Mouse (Mus musculus) lung, postnatal 0 days (tissue): ENCODE data around the gene Ccdc60. TPM values are rescaled to one million over a fixed set of nuclear protein-coding genes. Genes with fewer than 3 reads are reported as not detected.
A peak's percentile ranks its signal among the peaks of the same experiment; 100 is the strongest.

Source experiments
- ATAC-seq: fragments of 200-750 bp; cut with Nextera tagmentation; 2 replicates; pipeline ENCODE4 v1.8.0; 2017; ENCODE audit warnings: moderate library complexity
- DNase-seq: peaks from one replicate; pipeline ENCODE4 v3.0.0-alpha.2; 2016; ENCODE audit warnings: low spot score
- H3K27ac ChIP-seq: fragments of 300-500 bp; sonication (generic); 2 replicates; pipeline ENCODE4 v1.5.1; 2014; ENCODE audit warnings: antibody characterized with exemption, mild to moderate bottlenecking, low read length, mixed read lengths
- H3K27me3 ChIP-seq: fragments of 300-500 bp; sonication (generic); replicated peaks from 2 replicates; pipeline ENCODE4 v1.6.1; 2014; ENCODE audit warnings: low read length, mixed read lengths; ENCODE audit not compliant: insufficient read depth
- H3K36me3 ChIP-seq: fragments of 300-500 bp; sonication (generic); 2 replicates; pipeline ENCODE4 v1.6.1; 2014; ENCODE audit warnings: low read length, mixed read lengths; ENCODE audit not compliant: insufficient read depth
- H3K4me1 ChIP-seq: fragments of 300-500 bp; sonication (generic); 2 replicates; pipeline ENCODE4 v1.6.1; 2014; ENCODE audit warnings: antibody characterized with exemption, low read depth, low read length, mixed read lengths; ENCODE audit not compliant: insufficient read depth
- H3K4me2 ChIP-seq: fragments of 300-500 bp; sonication (generic); replicated peaks from 2 replicates; pipeline ENCODE4 v1.6.1; 2014; ENCODE audit warnings: low read depth, mild to moderate bottlenecking, low read length, moderate library complexity, mixed read lengths
- H3K4me3 ChIP-seq: fragments of 300-500 bp; sonication (generic); 2 replicates; pipeline ENCODE4 v1.5.1; 2014; ENCODE audit warnings: low read depth, low read length
- H3K9ac ChIP-seq: fragments of 300-500 bp; sonication (generic); replicated peaks from 2 replicates; pipeline ENCODE4 v1.6.1; 2014; ENCODE audit warnings: low read depth, mild to moderate bottlenecking
- H3K9me3 ChIP-seq: fragments of 300-500 bp; sonication (generic); 2 replicates; pipeline ENCODE4 v1.6.1; 2016; ENCODE audit warnings: low read length, mixed read lengths
- CTCF ChIP-seq: IDR thresholded peaks from 2 replicates; pipeline ENCODE4 v1.5.1; 2016; ENCODE audit warnings: antibody characterized with exemption, mild to moderate bottlenecking
- EP300 ChIP-seq: IDR thresholded peaks from 2 replicates; pipeline ENCODE4 v1.6.1; 2016; ENCODE audit warnings: antibody characterized with exemption, mild to moderate bottlenecking, control low read depth
- WGBS: fragments of 180-500 bp; shearing (Covaris S2); extraction: QIAGEN DNeasy Blood & Tissue Kit; methylation state at CpG from one replicate; pipeline ENCODE4 v1.1.7; 2014; 5-methylcytosine and 5-hydroxymethylcytosine counted together
- polyA plus RNA-seq: library from polyadenylated mRNA; unstranded; fragments of >200 nt; fragmentation: Nextera tagmentation; extraction: Ambion mirVana; gene quantifications from 2 replicates; pipeline ENCODE4 v1.2.1, GENCODE M21; 2015

Ccdc60 gene
- polyA plus RNA-seq = 1.3 and 1.5 TPM in 2 replicates

DNA sequence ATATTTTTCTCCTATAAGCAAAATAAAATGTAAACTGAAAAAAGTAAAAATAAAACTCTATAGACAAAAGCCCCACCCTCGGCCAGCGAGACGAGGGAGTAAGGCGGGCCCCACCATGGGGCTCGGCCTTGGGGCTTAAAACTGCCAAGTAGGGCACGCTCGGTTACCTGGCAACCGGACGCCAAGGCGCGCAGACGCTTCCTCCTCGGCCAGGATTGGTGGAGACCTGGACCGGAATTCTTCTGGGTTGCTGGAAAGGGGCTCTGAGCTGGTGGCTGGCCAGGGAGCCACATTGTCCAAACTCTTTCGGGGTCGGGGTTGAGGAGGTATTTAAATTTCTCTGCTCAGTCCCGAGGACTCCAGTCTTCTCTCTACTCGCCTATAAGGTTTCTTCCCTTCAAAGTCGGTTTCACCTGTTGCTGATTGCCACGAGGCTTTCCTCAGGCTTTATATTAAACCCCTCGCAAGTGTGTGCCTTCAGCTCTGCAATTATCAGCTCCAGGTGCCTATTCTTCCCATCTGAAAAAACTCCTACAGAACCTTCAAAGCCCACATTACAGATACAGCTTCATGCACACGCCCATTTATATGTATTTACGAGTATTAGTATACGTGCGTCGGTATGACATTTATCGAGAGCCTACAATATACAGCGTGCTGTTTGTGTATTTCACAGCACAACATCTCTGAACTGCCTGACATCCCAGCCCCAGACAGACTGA lies at the start of gene Ccdc60:
TSS of gene Ccdc60 (minus strand) at position 137 of the 722 bp plus-strand sequence.
- Histone ChIP-seq H3K36me3 (no peaks in the 10 kb centered on the region), H3K4me1 (peaks cover 6% of the 10 kb centered on the region; the same call in 1 of the 2 replicates), H3K4me2 (peak within 1 kb of the TSS; percentile 44), H3K9me3 (no peaks in the 10 kb centered on the region), H3K4me3 (peak within 1 kb of the TSS; percentile 2; the same call in 1 of the 2 replicates), H3K27me3 (no peaks in the 10 kb centered on the region), H3K27ac (0 out of 2 replicates have a peak within 1 kb of the TSS, but pooled peaks have one; percentile 10), H3K9ac (no peak within 1 kb of the TSS)
- peak; percentile 50 for DNase-seq
- WGBS = 6% methylated on average over 28 of the region's 28 CpGs
- TF ChIP-seq CTCF = no peak
- TF ChIP-seq EP300 = no peak
- 0 out of 2 replicates have a peak, but pooled peaks have one; percentile 62 for ATAC-seq

DNA sequence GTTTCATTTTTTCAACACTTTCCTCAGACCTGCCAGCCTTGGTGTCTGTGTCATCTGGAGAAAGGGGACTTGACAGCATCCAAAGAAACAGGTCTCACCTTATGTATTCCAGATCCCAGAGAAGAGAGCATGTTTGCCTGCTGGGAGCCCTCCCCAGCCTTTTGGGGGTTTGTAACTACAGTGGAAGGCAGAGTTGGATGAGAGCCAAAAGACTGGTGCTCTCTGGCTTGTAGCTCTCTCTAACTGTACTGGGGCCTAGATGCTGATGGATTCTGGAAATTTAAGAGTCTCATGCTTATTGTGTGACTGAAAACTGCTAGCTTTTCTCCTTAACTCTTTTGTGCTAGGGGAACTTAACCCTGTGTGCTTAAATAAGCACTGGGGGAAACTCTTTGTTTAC lies 47.4 kb upstream of the Ccdc60 start:
- Histone ChIP-seq H3K9ac (no peak overlapping the region), H3K4me2 (no peak overlapping the region), H3K4me1 (no peaks in the 10 kb centered on the region), H3K4me3 (no peak overlapping the region), H3K27ac (no peak overlapping the region), H3K27me3 (no peaks in the 10 kb centered on the region), H3K9me3 (no peaks in the 10 kb centered on the region), H3K36me3 (no peaks in the 10 kb centered on the region)
- no peak for DNase-seq
- TF ChIP-seq CTCF (no peak), EP300 (no peak)
- ATAC-seq = no peak

DNA sequence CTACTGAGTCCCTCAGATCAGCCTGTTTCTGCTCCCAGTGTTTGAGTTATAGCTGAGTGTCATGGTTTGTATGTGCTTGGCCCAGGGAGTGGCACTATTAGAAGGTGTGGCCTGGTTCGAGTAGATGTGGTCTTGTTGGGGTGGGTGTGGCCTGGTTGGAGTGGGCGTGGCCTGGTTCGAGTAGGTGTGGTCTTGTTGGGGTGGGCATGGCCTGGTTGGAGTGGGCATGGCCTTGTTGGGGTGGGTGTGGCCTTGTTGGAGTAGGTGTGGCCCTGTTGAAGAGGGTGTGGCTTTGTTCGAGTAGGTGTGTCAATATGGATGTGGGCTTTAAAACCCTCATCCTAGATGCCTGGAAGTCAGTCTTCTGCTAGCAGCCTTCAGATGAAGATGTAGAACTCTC lies 40.1 kb upstream of the Ccdc60 start:
- Histone ChIP-seq H3K9me3 (no peaks in the 10 kb centered on the region), H3K27me3 (no peaks in the 10 kb centered on the region; the same call in 1 of the 2 replicates), H3K4me1 (no peaks in the 10 kb centered on the region), H3K27ac (no peak overlapping the region), H3K4me2 (no peak overlapping the region), H3K36me3 (no peaks in the 10 kb centered on the region), H3K9ac (no peak overlapping the region), H3K4me3 (no peak overlapping the region)
- no peak for TF ChIP-seq EP300
- no peak for TF ChIP-seq CTCF
- DNase-seq (no peak), ATAC-seq (no peak)
- 78% methylated on average over 4 of the region's 4 CpGs for WGBS

DNA sequence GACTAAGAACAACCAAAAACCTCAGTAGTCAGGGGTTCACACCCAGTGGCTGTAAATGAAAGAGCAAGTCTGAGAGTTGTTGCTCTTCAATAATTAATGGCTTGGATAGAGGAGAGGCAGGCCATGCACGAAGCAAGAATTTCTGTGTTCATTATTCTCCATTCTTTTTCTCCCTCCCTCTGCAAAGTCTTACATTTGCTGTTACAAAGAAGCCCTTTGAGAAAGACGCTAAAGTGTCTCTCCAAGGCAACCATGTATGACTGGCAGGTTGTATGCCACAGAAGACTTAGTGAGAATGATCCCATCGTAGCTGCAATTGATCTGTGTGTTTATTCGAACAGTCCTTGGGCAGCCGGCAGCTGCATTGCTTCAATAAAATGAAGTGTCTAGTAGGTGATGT lies 34.6 kb upstream of the Ccdc60 start:
- no peak overlapping the region for H3K27ac ChIP-seq
- H3K9me3 ChIP-seq = no peaks in the 10 kb centered on the region
- H3K4me1 ChIP-seq = no peaks in the 10 kb centered on the region
- no peak overlapping the region for H3K9ac ChIP-seq
- DNase-seq (no peak), ATAC-seq (no peak)
- no peak overlapping the region for H3K4me2 ChIP-seq
- H3K4me3 ChIP-seq = no peak overlapping the region
- no peak for TF ChIP-seq CTCF
- no peak for TF ChIP-seq EP300
- no peaks in the 10 kb centered on the region for H3K36me3 ChIP-seq
- WGBS = 34% methylated on average over 5 of the region's 5 CpGs
- H3K27me3 ChIP-seq = no peaks in the 10 kb centered on the region; the same call in 1 of the 2 replicates

DNA sequence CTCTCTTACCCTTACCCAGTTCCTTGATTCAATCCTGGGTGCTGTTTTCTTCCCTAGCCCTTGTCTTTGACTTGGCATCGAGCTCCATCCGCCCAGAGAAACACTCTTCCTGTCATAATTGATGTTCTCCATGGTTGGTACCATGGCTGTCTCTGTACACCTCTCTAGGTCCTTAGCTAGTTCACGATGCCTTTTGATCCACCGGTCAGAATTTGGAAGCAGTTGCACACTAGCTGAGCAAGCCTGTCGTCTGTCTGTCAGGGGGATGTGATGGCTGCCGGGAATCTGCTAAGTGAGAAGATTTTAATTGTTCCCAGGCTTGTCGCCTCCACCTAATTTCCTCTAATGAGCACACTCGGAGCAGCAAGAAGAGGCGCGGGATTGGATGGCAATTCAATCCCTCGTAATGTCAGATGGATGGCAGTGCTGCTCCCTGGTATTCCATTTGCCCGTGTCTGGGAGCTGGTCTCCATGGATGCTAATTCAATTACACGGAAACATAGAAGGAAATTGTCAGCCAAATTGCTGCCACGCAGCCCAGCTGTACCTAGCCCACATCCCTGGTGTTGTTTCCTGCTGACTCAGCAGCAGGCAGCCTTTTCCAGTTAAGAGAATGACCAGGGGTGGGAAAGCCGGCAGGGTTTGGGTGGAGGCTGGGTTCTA lies 33.7 kb upstream of the Ccdc60 start:
- 65% methylated on average over 15 of the region's 15 CpGs for WGBS

DNA sequence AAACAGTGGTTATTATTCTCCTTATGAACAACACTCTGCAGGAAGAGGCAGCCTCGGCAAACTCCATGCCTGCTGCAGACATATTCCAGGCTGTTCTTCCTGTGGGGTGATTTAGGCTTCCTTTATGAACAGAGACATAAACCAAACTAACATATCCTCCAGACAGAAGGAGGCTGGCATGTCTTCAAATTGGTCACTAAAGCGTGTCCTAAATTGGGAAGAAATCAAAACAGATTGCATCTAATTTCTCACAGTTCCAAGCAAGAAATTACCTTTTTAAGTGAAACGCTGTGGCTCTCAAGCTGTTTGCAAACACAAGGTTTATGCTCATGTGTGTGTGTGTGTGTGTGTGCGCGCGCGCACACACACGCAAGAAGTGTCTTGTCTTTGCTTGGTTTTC lies 24.9 kb upstream of the Ccdc60 start:
- Histone ChIP-seq H3K27me3 (no peaks in the 10 kb centered on the region), H3K4me3 (no peak overlapping the region), H3K4me1 (peaks cover 3% of the 10 kb centered on the region; the same call in 1 of the 2 replicates), H3K9ac (no peak overlapping the region), H3K4me2 (no peak overlapping the region), H3K27ac (no peak overlapping the region), H3K9me3 (no peaks in the 10 kb centered on the region), H3K36me3 (no peaks in the 10 kb centered on the region)
- 81% methylated on average over 8 of the region's 8 CpGs for WGBS
- no peak for TF ChIP-seq CTCF
- no peak for TF ChIP-seq EP300
- ATAC-seq = no peak
- no peak for DNase-seq

More for the DNA sequence above, 33.7 kb upstream of the Ccdc60 start:
- Histone ChIP-seq H3K27ac (no peak overlapping the region), H3K36me3 (no peaks in the 10 kb centered on the region), H3K4me3 (no peak overlapping the region), H3K9me3 (no peaks in the 10 kb centered on the region), H3K27me3 (no peaks in the 10 kb centered on the region; the same call in 1 of the 2 replicates), H3K4me2 (no peak overlapping the region), H3K4me1 (no peaks in the 10 kb centered on the region), H3K9ac (no peak overlapping the region)
- no peak for ATAC-seq
- TF ChIP-seq CTCF = no peak
- no peak for TF ChIP-seq EP300
- no peak for DNase-seq
